Mouse (Mus musculus) heart, postnatal 0 days (tissue): ENCODE data around the gene Sox6. TPM values are rescaled to one million over a fixed set of nuclear protein-coding genes. Genes with fewer than 3 reads are reported as not detected.

Experiments
- ATAC-seq: fragments of 200-750 bp; cut with Nextera tagmentation; 2 replicates; pipeline ENCODE4 v1.8.0; 2017; ENCODE audit warnings: low read depth, moderate number of reproducible peaks, moderate library complexity; ENCODE audit not compliant: insufficient read depth
- DNase-seq: peaks from one replicate; pipeline ENCODE4 v3.0.0-alpha.2; 2016; ENCODE audit warnings: low spot score
- H3K27ac ChIP-seq: fragments of 300-500 bp; sonication (generic); 2 replicates; pipeline ENCODE4 v1.5.1; 2014; ENCODE audit warnings: low read depth, mild to moderate bottlenecking
- H3K27me3 ChIP-seq: fragments of 300-500 bp; sonication (generic); 2 replicates; pipeline ENCODE4 v1.6.1; 2014; ENCODE audit warnings: low read length, mixed read lengths; ENCODE audit not compliant: control insufficient read depth, insufficient read depth
- H3K36me3 ChIP-seq: fragments of 300-500 bp; sonication (generic); replicated peaks from 2 replicates; pipeline ENCODE4 v1.6.1; 2014; ENCODE audit warnings: low read length, mixed read lengths; ENCODE audit not compliant: control insufficient read depth, insufficient read depth
- H3K4me1 ChIP-seq: fragments of 300-500 bp; sonication (generic); 2 replicates; pipeline ENCODE4 v1.6.1; 2014; ENCODE audit warnings: antibody characterized with exemption; ENCODE audit not compliant: control insufficient read depth, insufficient read depth
- H3K4me2 ChIP-seq: fragments of 300-500 bp; sonication (generic); 2 replicates; pipeline ENCODE4 v1.6.1; 2014; ENCODE audit warnings: low read depth, mild to moderate bottlenecking, low read length, moderate library complexity
- H3K4me3 ChIP-seq: fragments of 300-500 bp; sonication (generic); 2 replicates; pipeline ENCODE4 v1.5.1; 2014; ENCODE audit warnings: low read depth, low read length
- H3K9ac ChIP-seq: fragments of 300-500 bp; sonication (generic); replicated peaks from 2 replicates; pipeline ENCODE4 v1.6.1; 2014; ENCODE audit warnings: low read depth, low read length, mixed read lengths
- H3K9me3 ChIP-seq: fragments of 300-500 bp; sonication (generic); replicated peaks from 2 replicates; pipeline ENCODE4 v1.6.1; 2016; ENCODE audit warnings: low read length; ENCODE audit not compliant: control insufficient read depth
- CTCF ChIP-seq: IDR thresholded peaks from 2 replicates; pipeline ENCODE4 v1.5.1; 2016; ENCODE audit warnings: antibody characterized with exemption, control low read depth, low read depth
- EP300 ChIP-seq: IDR thresholded peaks from 2 replicates; pipeline ENCODE4 v1.6.1; 2016; ENCODE audit warnings: antibody characterized with exemption, low read depth
- WGBS: fragments of 180-500 bp; shearing (Covaris S2); extraction: QIAGEN DNeasy Blood & Tissue Kit; methylation state at CpG from one replicate; pipeline ENCODE4 v1.1.7; 2014; 5-methylcytosine and 5-hydroxymethylcytosine counted together
- polyA plus RNA-seq: library from polyadenylated mRNA; unstranded; fragments of >200 nt; fragmentation: Nextera tagmentation; extraction: Ambion mirVana; gene quantifications from 2 replicates; pipeline ENCODE4 v1.2.1, GENCODE M21; 2015
- total RNA-seq: library from RNA; depleted of rRNA; stranded (reverse); fragments of >200 nt; gene quantifications from 2 replicates; pipeline ENCODE4 v1.2.3, GENCODE M21; 2014; ENCODE audit warnings: low replicate concordance

Sox6 gene
- total and polyA plus RNA-seq, 2 experiments from 2014 or later: 23.4 to 68.5 TPM

GRCm38 (mm10) chr7:115630287-115630686, 408.3 kb downstream of the Sox6 start:
- Histone ChIP-seq H3K36me3 (no peaks in the 10 kb centered on the region), H3K9me3 (no peaks in the 10 kb centered on the region), H3K4me3 (no peak overlapping the region), H3K27me3 (no peaks in the 10 kb centered on the region), H3K9ac (no peak overlapping the region), H3K27ac (no peak overlapping the region), H3K4me2 (no peak overlapping the region), H3K4me1 (peaks cover 33% of the 10 kb centered on the region)
- 50% methylated on average over 4 of the region's 4 CpGs for WGBS
- TF ChIP-seq CTCF (no peak), EP300 (no peak)
- ATAC-seq (no peak), DNase-seq (no peak)

GRCm38 (mm10) chr7:115628766-115629165, 409.8 kb downstream of the Sox6 start:
- H3K36me3 ChIP-seq: no peaks in the 10 kb centered on the region
- TF ChIP-seq EP300 (no peak), CTCF (no peak)
- no peak overlapping the region for H3K4me3 ChIP-seq
- no peaks in the 10 kb centered on the region for H3K27me3 ChIP-seq
- H3K4me2 ChIP-seq: no peak overlapping the region
- H3K4me1 ChIP-seq: peaks cover 48% of the 10 kb centered on the region
- no peak overlapping the region for H3K9ac ChIP-seq
- 83% methylated on average over 1 of the region's 1 CpGs for WGBS
- no peaks in the 10 kb centered on the region for H3K9me3 ChIP-seq
- ATAC-seq (no peak), DNase-seq (no peak)
- H3K27ac ChIP-seq: no peak overlapping the region

GRCm38 (mm10) chr7:115625956-115626355, 412.6 kb downstream of the Sox6 start:
- TF ChIP-seq EP300 (no peak), CTCF (no peak)
- DNase-seq (no peak), ATAC-seq (no peak)
- H3K4me1 ChIP-seq: peaks cover 54% of the 10 kb centered on the region
- no peak overlapping the region for H3K27ac ChIP-seq
- no peaks in the 10 kb centered on the region for H3K9me3 ChIP-seq
- 65% methylated on average over 4 of the region's 4 CpGs for WGBS
- no peak overlapping the region for H3K9ac ChIP-seq
- H3K27me3 ChIP-seq: no peaks in the 10 kb centered on the region
- no peak overlapping the region for H3K4me3 ChIP-seq
- no peaks in the 10 kb centered on the region for H3K36me3 ChIP-seq
- H3K4me2 ChIP-seq: no peak overlapping the region

- H3K27ac ChIP-seq: peak overlapping the region; percentile 36; the same call in 1 of the 2 replicates
- H3K9ac ChIP-seq: no peak overlapping the region
- no peaks in the 10 kb centered on the region for H3K36me3 ChIP-seq
- WGBS: 53% methylated on average over 8 of the region's 8 CpGs
- H3K4me3 ChIP-seq: no peak overlapping the region
- no peaks in the 10 kb centered on the region for H3K27me3 ChIP-seq
- H3K4me1 ChIP-seq: peaks cover 54% of the 10 kb centered on the region
- ATAC-seq: 0 out of 2 replicates have a peak, but pooled peaks have one; percentile 39
- peak overlapping the region; percentile 23; the same call in 1 of the 2 replicates for H3K4me2 ChIP-seq
- no peak for DNase-seq
- TF ChIP-seq CTCF (no peak), EP300 (no peak)
- no peaks in the 10 kb centered on the region for H3K9me3 ChIP-seq
These were observed 413.6 kb downstream of the Sox6 start for GRCm38 (mm10) chr7:115624907-115625552.

- H3K9ac ChIP-seq: no peak overlapping the region
- H3K4me2 ChIP-seq: no peak overlapping the region
- no peaks in the 10 kb centered on the region for H3K36me3 ChIP-seq
- 62% methylated on average over 5 of the region's 5 CpGs for WGBS
- DNase-seq: no peak
- no peak for TF ChIP-seq CTCF
- no peak for TF ChIP-seq EP300
- no peak for ATAC-seq
- no peaks in the 10 kb centered on the region for H3K9me3 ChIP-seq
- H3K27ac ChIP-seq: peak overlapping the region; percentile 25
- H3K4me3 ChIP-seq: no peak overlapping the region
- H3K27me3 ChIP-seq: no peaks in the 10 kb centered on the region
- peaks cover 50% of the 10 kb centered on the region for H3K4me1 ChIP-seq
These were observed 414.1 kb downstream of the Sox6 start for GRCm38 (mm10) chr7:115624451-115624850.
